Mouse (Mus musculus) neural tube, embryonic 14.5 days (tissue): ENCODE results near the gene Naaa. TPM values are rescaled to one million over a fixed set of nuclear protein-coding genes. Genes with fewer than 3 reads are reported as not detected.
A peak's percentile ranks its signal among the peaks of the same experiment; 100 is the strongest.

ENCODE experiments used
- ATAC-seq: fragments of 200-750 bp; cut with Nextera tagmentation; 2 replicates; pipeline ENCODE4 v1.8.0; 2017; ENCODE audit warnings: low read depth, mild to moderate bottlenecking, moderate TSS enrichment, moderate library complexity
- H3K27ac ChIP-seq: fragments of 300-500 bp; sonication (generic); 2 replicates; pipeline ENCODE4 v1.5.1; 2014; ENCODE audit warnings: low read depth, mild to moderate bottlenecking, control low read depth, low read length, moderate library complexity, mixed read lengths
- H3K27me3 ChIP-seq: fragments of 300-500 bp; sonication (generic); 2 replicates; pipeline ENCODE4 v1.6.1; 2014; ENCODE audit warnings: low read length; ENCODE audit not compliant: control insufficient read depth, insufficient read depth
- H3K36me3 ChIP-seq: fragments of 300-500 bp; sonication (generic); 2 replicates; pipeline ENCODE4 v1.6.1; 2014; ENCODE audit warnings: low read length, mixed read lengths; ENCODE audit not compliant: control insufficient read depth, insufficient read depth
- H3K4me1 ChIP-seq: fragments of 300-500 bp; sonication (generic); 2 replicates; pipeline ENCODE4 v1.6.1; 2014; ENCODE audit warnings: low read length; ENCODE audit not compliant: control insufficient read depth, insufficient read depth
- H3K4me2 ChIP-seq: fragments of 300-500 bp; sonication (generic); 2 replicates; pipeline ENCODE4 v1.6.1; 2014; ENCODE audit warnings: mild to moderate bottlenecking, low read depth, low read length, control low read depth
- H3K4me3 ChIP-seq: fragments of 300-500 bp; sonication (generic); 2 replicates; pipeline ENCODE4 v1.5.1; 2014; ENCODE audit warnings: low read depth, low read length, control low read depth, mixed read lengths
- H3K9ac ChIP-seq: fragments of 300-500 bp; sonication (generic); replicated peaks from 2 replicates; pipeline ENCODE4 v1.6.1; 2014; ENCODE audit warnings: low read depth, mild to moderate bottlenecking, control low read depth, low read length, mixed read lengths
- H3K9me3 ChIP-seq: fragments of 300-500 bp; sonication (generic); 2 replicates; pipeline ENCODE4 v1.6.1; 2016; ENCODE audit warnings: low read length; ENCODE audit not compliant: control insufficient read depth
- whole genome bisulfite sequencing: fragments of 180-500 bp; shearing (Covaris S2); extraction: QIAGEN DNeasy Blood & Tissue Kit; methylation state at CpG from one replicate; pipeline ENCODE4 v1.1.7; 2014; 5-methylcytosine and 5-hydroxymethylcytosine counted together
- polyA plus RNA-seq: library from polyadenylated mRNA; unstranded; fragments of >200 nt; fragmentation: Nextera tagmentation; extraction: Ambion mirVana; gene quantifications from 2 replicates; pipeline ENCODE4 v1.2.1, GENCODE M21; 2014

Naaa gene
- polyA plus RNA-seq, 1 experiment from 2014 or later, result 23.1 TPM

DNA sequence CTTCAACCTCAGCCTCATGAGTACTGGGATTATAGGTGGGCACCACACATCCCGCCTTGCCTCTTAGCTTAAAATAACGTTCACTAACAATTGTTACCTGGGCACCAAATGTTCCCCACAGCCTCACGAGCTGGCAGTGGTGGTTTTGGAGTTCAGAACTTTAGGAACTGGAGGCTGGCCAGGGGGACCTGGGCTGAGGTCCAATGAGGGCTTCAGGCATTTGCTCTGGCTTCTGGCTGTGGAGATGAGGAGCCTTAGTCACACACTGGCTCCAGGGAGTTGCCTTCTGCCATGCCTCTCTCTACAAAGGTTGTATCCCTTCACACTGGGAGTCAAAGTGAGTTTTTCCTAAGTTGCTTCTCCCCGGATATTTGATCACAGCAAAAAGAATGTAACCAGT, 4.6 kb upstream of the Naaa start:
- Histone ChIP-seq H3K4me2 (no peak overlapping the region), H3K9me3 (no peaks in the 10 kb centered on the region), H3K4me3 (no peak overlapping the region), H3K36me3 (peaks cover 17% of the 10 kb centered on the region; the same call in 1 of the 2 replicates), H3K4me1 (peaks cover 5% of the 10 kb centered on the region; the same call in 1 of the 2 replicates), H3K27ac (no peak overlapping the region), H3K27me3 (no peaks in the 10 kb centered on the region), H3K9ac (no peak overlapping the region)
- no peak for ATAC-seq
- WGBS, result 87% methylated on average over 4 of the region's 4 CpGs

DNA sequence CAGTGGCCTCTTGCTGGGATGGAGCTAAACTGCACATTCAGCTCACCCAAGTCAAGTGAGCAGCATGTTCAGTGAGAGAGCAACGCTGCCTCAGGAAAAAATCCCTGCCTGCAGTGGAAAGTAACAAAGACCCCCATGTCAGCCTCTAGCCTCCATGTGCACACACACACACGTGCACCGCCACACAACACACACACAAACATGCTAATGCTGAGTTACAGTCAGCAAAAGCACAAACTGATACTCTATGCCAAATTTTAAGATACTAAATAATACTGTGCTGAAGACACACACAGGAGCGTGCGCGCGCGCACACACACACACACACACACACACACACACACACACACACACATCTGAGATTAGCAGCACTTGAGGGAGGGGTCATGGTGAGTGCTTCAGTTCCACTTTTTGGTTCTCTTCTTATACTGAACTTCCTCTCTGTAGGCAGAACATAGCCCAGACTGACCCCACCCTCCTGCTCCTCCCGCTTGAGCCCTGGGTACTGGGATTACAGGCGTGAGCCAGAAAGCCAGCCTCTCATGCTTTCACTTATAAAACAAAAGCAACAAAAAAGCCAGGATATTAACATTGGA, 1.1 kb upstream of the Naaa start:
- Histone ChIP-seq H3K27ac (no peak overlapping the region), H3K9me3 (no peaks in the 10 kb centered on the region), H3K27me3 (no peaks in the 10 kb centered on the region), H3K4me3 (no peak overlapping the region), H3K4me2 (0 out of 2 replicates have a peak overlapping the region, but pooled peaks have one; percentile 77), H3K36me3 (no peaks in the 10 kb centered on the region), H3K9ac (no peak overlapping the region), H3K4me1 (peaks cover 5% of the 10 kb centered on the region; the same call in 1 of the 2 replicates)
- ATAC-seq, result no peak
- WGBS, result 80% methylated on average over 10 of the region's 10 CpGs

DNA sequence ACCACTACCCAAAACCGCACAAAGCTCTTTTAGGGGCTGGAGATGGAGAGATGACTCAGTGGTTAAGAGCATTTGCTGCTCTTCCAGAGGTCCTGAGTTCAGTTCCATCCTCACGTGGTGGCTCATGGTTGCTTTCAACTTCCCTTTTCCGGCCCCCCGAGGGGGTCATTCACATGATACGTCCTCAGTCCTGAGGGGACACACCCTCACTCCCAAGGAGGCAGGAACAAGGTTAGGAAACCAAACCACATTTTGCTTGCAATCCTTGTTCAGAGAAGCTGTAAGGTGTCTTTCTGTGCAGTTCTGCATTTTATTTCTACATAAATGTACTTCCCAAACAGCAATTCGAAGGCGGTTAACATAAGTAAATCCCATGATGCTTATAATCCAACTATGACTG, 7.5 kb downstream of the Naaa start:
- Histone ChIP-seq H3K4me1 (no peaks in the 10 kb centered on the region), H3K27me3 (no peaks in the 10 kb centered on the region), H3K9me3 (no peaks in the 10 kb centered on the region), H3K9ac (no peak overlapping the region), H3K27ac (no peak overlapping the region), H3K4me2 (no peak overlapping the region), H3K36me3 (no peaks in the 10 kb centered on the region), H3K4me3 (no peak overlapping the region)
- 88% methylated on average over 7 of the region's 7 CpGs for WGBS
- no peak for ATAC-seq

DNA sequence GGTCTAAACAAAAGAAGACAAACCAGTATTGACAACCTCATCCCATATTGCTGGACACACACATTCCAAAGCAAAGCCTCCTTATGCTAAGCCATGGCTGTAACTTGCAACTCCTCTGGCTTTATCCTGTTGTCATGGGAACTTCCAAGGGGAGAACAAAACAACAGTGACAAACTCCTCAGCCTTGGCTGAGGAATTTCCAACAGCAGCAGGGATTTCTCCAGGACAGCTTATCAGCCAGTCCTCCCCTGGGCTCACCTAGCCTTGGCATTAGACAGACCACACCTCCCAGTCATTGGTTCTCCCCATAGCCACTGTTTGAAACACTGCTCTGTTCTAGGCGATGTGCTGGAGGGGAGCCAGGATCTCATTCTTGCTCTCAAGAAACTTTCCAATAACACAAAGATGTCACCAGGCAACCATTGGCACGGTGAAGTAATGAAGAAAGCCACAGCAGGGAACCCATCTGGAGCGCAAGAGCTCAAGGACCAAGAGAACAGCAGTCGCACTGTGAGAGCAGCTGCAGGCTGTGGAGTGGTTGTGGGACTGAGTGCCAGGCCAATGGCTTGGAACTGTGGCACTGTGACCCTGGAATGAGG, 14.1 kb downstream of the Naaa start:
- Histone ChIP-seq H3K27ac (no peak overlapping the region; the same call in 1 of the 2 replicates), H3K9ac (no peak overlapping the region), H3K36me3 (no peaks in the 10 kb centered on the region), H3K9me3 (no peaks in the 10 kb centered on the region), H3K4me1 (no peaks in the 10 kb centered on the region), H3K4me3 (no peak overlapping the region), H3K4me2 (no peak overlapping the region), H3K27me3 (no peaks in the 10 kb centered on the region)
- WGBS, result 12% methylated on average over 4 of the region's 4 CpGs
- ATAC-seq, result peak; percentile 90

DNA sequence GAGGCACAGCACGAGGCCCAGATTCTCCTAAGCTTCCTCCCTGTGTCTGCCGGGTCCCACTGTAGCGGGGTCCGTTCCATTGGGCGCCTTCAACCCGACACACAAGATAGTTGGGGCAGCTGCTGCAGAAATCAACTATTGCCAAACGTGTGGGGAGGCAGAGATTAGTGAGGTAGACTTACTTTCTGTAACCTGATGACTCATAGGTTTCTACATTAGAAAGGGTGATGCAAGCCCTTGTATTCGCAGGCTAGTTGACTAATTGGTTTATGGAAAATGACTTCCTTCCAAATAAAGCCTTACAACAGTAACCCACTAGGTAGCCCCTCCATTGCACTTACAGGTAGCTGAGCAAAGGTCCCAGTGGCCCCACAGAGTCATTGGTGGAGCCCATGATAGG, 15.3 kb downstream of the Naaa start:
- 94% methylated on average over 8 of the region's 8 CpGs for WGBS
- Histone ChIP-seq H3K9me3 (no peaks in the 10 kb centered on the region), H3K27me3 (no peaks in the 10 kb centered on the region), H3K4me2 (no peak overlapping the region), H3K9ac (no peak overlapping the region), H3K36me3 (no peaks in the 10 kb centered on the region), H3K27ac (no peak overlapping the region), H3K4me1 (no peaks in the 10 kb centered on the region), H3K4me3 (no peak overlapping the region)
- ATAC-seq, result no peak

DNA sequence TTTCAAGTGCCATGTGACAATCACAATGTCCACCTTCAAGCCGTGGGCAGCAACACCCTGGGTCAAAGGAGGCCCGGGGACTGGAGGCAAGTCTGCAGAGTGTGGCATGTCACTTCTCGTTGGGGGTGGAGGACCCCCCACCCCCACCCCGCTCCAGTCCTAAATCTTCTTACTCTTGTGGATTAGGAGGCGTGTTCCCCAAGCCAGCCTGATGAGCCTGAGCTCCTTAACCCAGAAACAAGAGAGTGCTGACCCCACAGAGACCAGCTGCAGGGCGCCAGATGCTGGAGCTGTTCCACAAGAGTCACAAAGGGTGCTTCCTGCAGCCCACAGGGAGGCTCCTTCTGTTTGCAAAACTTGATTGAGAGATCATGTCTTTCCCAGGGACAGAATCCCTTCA, 21.8 kb downstream of the Naaa start, which contains the start of gene Ppef2:
Ppef2 (minus strand) TSS at position 61 of the 400 bp plus-strand sequence.
- no peaks in the 10 kb centered on the region for H3K9me3 ChIP-seq
- no peak within 1 kb of the TSS for H3K4me2 ChIP-seq
- H3K27ac ChIP-seq, result no peak within 1 kb of the TSS
- WGBS, result 10% methylated on average over 6 of the region's 6 CpGs
- H3K4me1 ChIP-seq, result no peaks in the 10 kb centered on the region
- no peak within 1 kb of the TSS for H3K4me3 ChIP-seq
- H3K36me3 ChIP-seq, result no peaks in the 10 kb centered on the region
- H3K9ac ChIP-seq, result no peak within 1 kb of the TSS
- H3K27me3 ChIP-seq, result no peaks in the 10 kb centered on the region
- no peak for ATAC-seq

DNA sequence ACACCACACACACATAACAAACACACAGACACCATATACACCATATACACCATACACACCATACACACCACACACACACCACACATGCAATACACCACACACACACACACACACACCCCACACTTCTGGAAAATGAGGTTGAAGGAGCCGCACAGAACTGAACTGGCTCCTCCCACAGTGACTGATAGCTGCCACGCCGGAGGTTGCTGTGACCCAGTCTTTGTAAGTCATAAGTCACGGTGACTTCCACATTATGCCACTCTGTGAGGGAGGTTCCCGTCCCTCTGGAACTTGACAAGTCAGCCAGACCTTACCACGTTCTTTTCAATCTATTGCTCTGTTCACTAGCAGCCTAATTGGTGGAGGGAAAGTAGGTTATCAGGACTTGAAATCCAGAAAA, 23.5 kb downstream of the Naaa start:
- Histone ChIP-seq H3K9me3 (no peaks in the 10 kb centered on the region), H3K9ac (no peak overlapping the region), H3K36me3 (no peaks in the 10 kb centered on the region), H3K4me3 (no peak overlapping the region), H3K27me3 (no peaks in the 10 kb centered on the region), H3K4me2 (no peak overlapping the region), H3K4me1 (no peaks in the 10 kb centered on the region), H3K27ac (no peak overlapping the region)
- ATAC-seq, result no peak
- 51% methylated on average over 6 of the region's 6 CpGs for WGBS

DNA sequence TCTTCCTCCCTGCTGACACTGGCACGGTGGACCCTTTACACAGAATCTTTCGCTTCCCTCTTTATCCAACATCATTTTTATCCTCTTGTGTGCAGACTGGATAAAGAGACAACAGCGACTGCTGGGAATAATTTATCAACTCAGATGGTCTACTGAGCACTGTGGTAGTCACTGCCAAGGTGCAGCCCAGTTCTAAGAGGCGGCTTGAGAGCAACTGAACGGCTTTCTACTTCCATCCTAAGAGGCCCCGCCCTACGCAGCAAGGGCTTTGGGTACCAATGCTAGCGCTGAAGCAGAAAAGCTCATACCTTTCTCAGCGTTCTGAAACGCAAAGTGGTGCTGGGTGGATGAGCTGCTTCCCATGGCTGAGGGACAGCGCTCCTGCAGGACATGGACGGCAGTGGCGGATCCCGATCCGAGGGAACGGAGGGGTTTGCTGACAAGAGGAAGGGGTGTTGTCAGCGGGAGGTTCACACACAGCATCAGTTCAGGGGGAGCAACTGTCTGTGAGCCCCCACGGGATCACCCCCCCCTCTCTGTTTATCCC, 25.1 kb downstream of the Naaa start:
- Histone ChIP-seq H3K9ac (no peak overlapping the region), H3K36me3 (no peaks in the 10 kb centered on the region), H3K9me3 (no peaks in the 10 kb centered on the region), H3K27me3 (no peaks in the 10 kb centered on the region), H3K4me2 (peak overlapping the region; percentile 9; the same call in 1 of the 2 replicates), H3K4me1 (no peaks in the 10 kb centered on the region), H3K4me3 (no peak overlapping the region), H3K27ac (no peak overlapping the region)
- peak; percentile 80 for ATAC-seq
- 27% methylated on average over 18 of the region's 18 CpGs for WGBS

DNA sequence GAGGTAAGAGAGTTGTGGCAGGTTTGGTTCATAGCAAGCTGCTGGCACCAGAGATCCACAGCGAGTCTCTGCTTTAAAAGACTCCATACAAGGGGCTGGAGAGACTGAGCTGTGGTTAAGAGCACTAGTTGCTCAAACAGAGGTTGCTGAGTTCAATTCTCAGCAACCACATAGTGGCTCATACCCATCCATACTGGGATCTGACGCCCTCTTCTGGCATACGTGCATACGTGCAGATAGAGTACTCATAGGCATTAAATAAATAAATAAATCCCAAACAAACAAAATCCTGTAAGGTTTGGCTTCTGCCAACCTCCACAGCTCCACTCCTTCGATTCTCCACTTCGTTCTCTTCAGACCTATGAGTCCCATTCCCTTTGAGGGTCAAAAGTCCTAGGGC, 25.9 kb downstream of the Naaa start:
- ATAC-seq, result no peak
- Histone ChIP-seq H3K4me2 (no peak overlapping the region), H3K4me3 (no peak overlapping the region), H3K27ac (no peak overlapping the region), H3K27me3 (no peaks in the 10 kb centered on the region), H3K4me1 (no peaks in the 10 kb centered on the region), H3K9me3 (no peaks in the 10 kb centered on the region), H3K36me3 (no peaks in the 10 kb centered on the region), H3K9ac (no peak overlapping the region)
- 94% methylated on average over 6 of the region's 6 CpGs for WGBS
